In the genomic region with DNA sequence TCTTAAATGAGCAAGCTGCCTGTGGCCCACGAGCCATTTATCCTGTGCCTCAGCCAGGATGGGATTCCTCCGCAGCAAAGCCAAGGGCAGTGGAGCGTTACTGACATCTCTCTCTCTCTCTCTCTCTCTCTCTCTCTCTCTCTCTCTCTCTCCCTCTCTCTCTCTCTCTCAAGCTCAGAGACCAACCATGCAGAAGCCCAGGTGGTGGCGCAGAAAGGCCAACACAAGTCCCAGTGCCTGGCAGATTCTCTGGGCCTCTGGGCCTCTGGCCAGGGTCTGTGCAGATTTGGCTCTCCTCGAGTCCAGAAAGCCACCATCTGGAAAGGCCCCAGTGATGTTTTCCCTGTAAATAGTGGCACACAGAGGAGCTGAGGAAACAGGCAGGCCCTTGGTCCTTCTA, we compare ENCODE assay signal across 8 mouse cellular contexts.
A peak's percentile ranks its signal among the peaks of the same experiment; 100 is the strongest.
DNase-seq lines count a peak whose midpoint lies in the region; ATAC-seq lines count a peak whose summit lies in the region.

No protein-coding gene starts in this region.

- DNase-seq in layer of hippocampus, adult 11-12 months (ENCODE audit: low spot score): peak; percentile 58
- DNase-seq in layer of hippocampus, adult 9-10 months (ENCODE audit: low spot score): no peak
- DNase-seq in embryonic facial prominence, embryonic 10.5 days (ENCODE audit: low spot score): no peak
- peak; percentile 34 for DNase-seq in kidney, postnatal 14 days
- peak; percentile 87 for DNase-seq in midbrain, embryonic 11.5 days (ENCODE audit: low spot score, missing footprints)
- DNase-seq in c-Kit-positive CD71-positive TER-119-positive erythroid progenitor cells, embryonic 14.5 days (ENCODE audit: low spot score): no peak

- ATAC-seq in heart, embryonic 16.5 days (replicated peaks; ENCODE audit: extremely low read depth, insufficient read depth, low FRiP score): peak; percentile 79
- ATAC-seq in midbrain, embryonic 11.5 days (ENCODE audit: low FRiP score): no peak
- ATAC-seq in megakaryocyte-erythroid progenitor cell, adult 5-6 weeks (replicated peaks; ENCODE audit: low FRiP score, low TSS enrichment, poor library complexity, severe bottlenecking): no peak

- H3K9ac ChIP-seq in heart, embryonic 16.5 days (ENCODE audit: low read length): no peak overlapping the region
- H3K9ac ChIP-seq in midbrain, embryonic 11.5 days (ENCODE audit: low read length): no peak overlapping the region

- H3K4me1 ChIP-seq in embryonic facial prominence, embryonic 10.5 days: peaks cover 27% of the 10 kb centered on the region
- H3K4me1 ChIP-seq in heart, embryonic 16.5 days (ENCODE audit: control insufficient read depth, insufficient read depth, low read length): peaks cover 28% of the 10 kb centered on the region
- H3K4me1 ChIP-seq in midbrain, embryonic 11.5 days (ENCODE audit: control insufficient read depth, insufficient read depth, low read length): peaks cover 2% of the 10 kb centered on the region; the same call in 1 of the 2 replicates

- no peak overlapping the region for H3K4me2 ChIP-seq in heart, embryonic 16.5 days (ENCODE audit: low read depth, low read length)
- H3K4me2 ChIP-seq in midbrain, embryonic 11.5 days: no peak overlapping the region

- H3K27me3 ChIP-seq in embryonic facial prominence, embryonic 10.5 days (replicated peaks; ENCODE audit: low read depth, poor library complexity, severe bottlenecking): no peaks in the 10 kb centered on the region
- H3K27me3 ChIP-seq in heart, embryonic 16.5 days (ENCODE audit: control insufficient read depth, insufficient read depth, low read length): no peaks in the 10 kb centered on the region
- no peaks in the 10 kb centered on the region for H3K27me3 ChIP-seq in midbrain, embryonic 11.5 days (ENCODE audit: control insufficient read depth, insufficient read depth, low read length)

- no peaks in the 10 kb centered on the region for H3K9me3 ChIP-seq in embryonic facial prominence, embryonic 10.5 days
- no peaks in the 10 kb centered on the region for H3K9me3 ChIP-seq in heart, embryonic 16.5 days (replicated peaks; ENCODE audit: control insufficient read depth, low read length)
- H3K9me3 ChIP-seq in midbrain, embryonic 11.5 days (ENCODE audit: control insufficient read depth, low read length): no peaks in the 10 kb centered on the region

- WGBS in embryonic facial prominence, embryonic 10.5 days: 54% methylated on average over 5 of the region's 5 CpGs
- 25% methylated on average over 5 of the region's 5 CpGs for WGBS in heart, embryonic 16.5 days
- 22% methylated on average over 5 of the region's 5 CpGs for WGBS in midbrain, embryonic 11.5 days

- H3K27ac ChIP-seq in embryonic facial prominence, embryonic 10.5 days (replicated peaks): peak overlapping the region; percentile 35
- H3K27ac ChIP-seq in heart, embryonic 16.5 days (ENCODE audit: low read length): peak overlapping the region; percentile 68
- no peak overlapping the region for H3K27ac ChIP-seq in midbrain, embryonic 11.5 days (ENCODE audit: low read depth, low read length)

- no peaks in the 10 kb centered on the region for H3K36me3 ChIP-seq in embryonic facial prominence, embryonic 10.5 days (replicated peaks)
- H3K36me3 ChIP-seq in heart, embryonic 16.5 days (ENCODE audit: control insufficient read depth, insufficient read depth): no peaks in the 10 kb centered on the region
- H3K36me3 ChIP-seq in midbrain, embryonic 11.5 days (ENCODE audit: control insufficient read depth, insufficient read depth, low read length): no peaks in the 10 kb centered on the region

- H3K4me3 ChIP-seq in embryonic facial prominence, embryonic 10.5 days: no peak overlapping the region
- H3K4me3 ChIP-seq in heart, embryonic 16.5 days (ENCODE audit: low read length): no peak overlapping the region
- H3K4me3 ChIP-seq in midbrain, embryonic 11.5 days (ENCODE audit: low read depth, low read length): no peak overlapping the region

Comparison
In these comparisons a context has a peak if more than half of its experiments do, and no peak if none do; other contexts are left out.
1. DNase-seq: peak in layer of hippocampus, adult 11-12 months (single experiment), kidney, postnatal 14 days (single experiment) and midbrain, embryonic 11.5 days (single experiment); none in layer of hippocampus, adult 9-10 months (single experiment), embryonic facial prominence, embryonic 10.5 days (single experiment) and c-Kit-positive CD71-positive TER-119-positive erythroid progenitor cells, embryonic 14.5 days (single experiment).